Comparison of ENCODE assay signal across 8 mouse cellular contexts in genomic region chr3:40523371-40523783, GRCm38 (mm10). TPM values are rescaled to one million over a fixed set of nuclear protein-coding genes. Genes with fewer than 3 reads are reported as not detected.
DNase-seq lines count a peak whose midpoint lies in the region; TF ChIP-seq lines count a peak whose summit lies in the region.

No protein-coding gene starts in this region.

- WGBS in hindbrain, embryonic 10.5 days, result 19% methylated on average over 7 of the region's 7 CpGs
- WGBS in midbrain, embryonic 10.5 days, result 18% methylated on average over 7 of the region's 7 CpGs

- TF ChIP-seq POLR2A in bone marrow macrophage, adult 2 months (IDR thresholded peaks at IDR 0.05; ENCODE audit: borderline replicate concordance, low read depth, low read length), result no peak

- DNase-seq in kidney, postnatal 36 days, result peak; percentile 14 to 17
- no peak for DNase-seq in kidney, postnatal 4 days
- peak; percentile 12 for DNase-seq in hindbrain, embryonic 10.5 days (ENCODE audit: low spot score)
- DNase-seq in midbrain, embryonic 10.5 days (ENCODE audit: low spot score), result peak; percentile 28
- no peak for DNase-seq in left cerebral cortex, postnatal 4 days
- no peak for DNase-seq in right cerebral cortex, postnatal 4 days
- DNase-seq in spleen, postnatal 14 days (ENCODE audit: low spot score in 2 of 2), result no peak

- intact Hi-C loops in left cerebral cortex, postnatal 4 days (cut with DNase I), result loop anchor here (5.0 kb wide), 1 partner anchor 1636 kb away; the partner anchor contains the start of gene Fat4

- peaks cover 17% of the 10 kb centered on the region for H3K27me3 ChIP-seq in hindbrain, embryonic 10.5 days (ENCODE audit: insufficient read depth, poor library complexity, severe bottlenecking)
- peaks cover 13% of the 10 kb centered on the region for H3K27me3 ChIP-seq in midbrain, embryonic 10.5 days (ENCODE audit: low read depth, poor library complexity, severe bottlenecking)

- peak overlapping the region; percentile 46; the same call in 1 of the 2 replicates for H3K4me3 ChIP-seq in bone marrow macrophage, adult 2 months (ENCODE audit: insufficient read depth, low read length)
- no peak overlapping the region for H3K4me3 ChIP-seq in hindbrain, embryonic 10.5 days
- no peak overlapping the region for H3K4me3 ChIP-seq in midbrain, embryonic 10.5 days

- H3K4me1 ChIP-seq in bone marrow macrophage, adult 2 months (ENCODE audit: control insufficient read depth, insufficient read depth, low read length), result peaks cover 4% of the 10 kb centered on the region
- H3K4me1 ChIP-seq in hindbrain, embryonic 10.5 days (replicated peaks), result peaks cover 15% of the 10 kb centered on the region; the same call in 1 of the 2 replicates
- peaks cover 7% of the 10 kb centered on the region; the same call in 1 of the 2 replicates for H3K4me1 ChIP-seq in midbrain, embryonic 10.5 days

- H3K27ac ChIP-seq in bone marrow macrophage, adult 2 months (ENCODE audit: insufficient read depth, low read depth, low read length), result no peak overlapping the region
- H3K27ac ChIP-seq in hindbrain, embryonic 10.5 days, result no peak overlapping the region
- H3K27ac ChIP-seq in midbrain, embryonic 10.5 days (replicated peaks), result no peak overlapping the region

- H3K36me3 ChIP-seq in hindbrain, embryonic 10.5 days, result no peaks in the 10 kb centered on the region
- no peaks in the 10 kb centered on the region for H3K36me3 ChIP-seq in midbrain, embryonic 10.5 days

- TF ChIP-seq CTCF in bone marrow macrophage, adult 2 months (IDR thresholded peaks at IDR 0.05; ENCODE audit: low read depth, low read length), result no peak

- H3K9me3 ChIP-seq in hindbrain, embryonic 10.5 days, result no peaks in the 10 kb centered on the region
- no peaks in the 10 kb centered on the region for H3K9me3 ChIP-seq in midbrain, embryonic 10.5 days (replicated peaks)

RNA-seq across cellular contexts. Expression of gene Intu, which starts 7.7 kb away (rescaled TPM):
- polyA plus RNA-seq in bone marrow macrophage, adult 2 months (2012; ENCODE audit: insufficient read depth, insufficient read length, missing spikeins), result 2.7 and 2.8 TPM in 2 replicates
- polyA plus RNA-seq in hindbrain, embryonic 10.5 days (2016; fragmentation: Nextera tagmentation; extraction: Ambion mirVana), result 5.3 and 6.7 TPM in 2 replicates
- 6.4 and 7.0 TPM in 2 replicates for polyA plus RNA-seq in midbrain, embryonic 10.5 days (2016; fragmentation: Nextera tagmentation; extraction: Ambion mirVana)
- 1 to 10 TPM; 5.5 to 8.0 TPM for total RNA-seq in left cerebral cortex, postnatal 4 days (2021)

Comparison
In these comparisons a context has a peak if more than half of its experiments do, and no peak if none do; other contexts are left out.
1. DNase-seq: peak in kidney, postnatal 36 days (2 of 2), hindbrain, embryonic 10.5 days (single experiment) and midbrain, embryonic 10.5 days (single experiment); none in kidney, postnatal 4 days (0 of 2), left cerebral cortex, postnatal 4 days (single experiment), right cerebral cortex, postnatal 4 days (single experiment) and spleen, postnatal 14 days (0 of 2).